Mouse (Mus musculus) embryonic facial prominence, embryonic 10.5 days (tissue): Measurements from ENCODE around the gene Atp5d. TPM values are rescaled to one million over a fixed set of nuclear protein-coding genes. Genes with fewer than 3 reads are reported as not detected.

Experiments
- DNase-seq: peaks from one replicate; pipeline ENCODE4 v3.0.0-alpha.2; 2017; ENCODE audit warnings: low spot score
- H3K27ac ChIP-seq: fragments of 300-500 bp; sonication (generic); replicated peaks from 2 replicates; pipeline ENCODE4 v1.5.1; 2016; ENCODE audit warnings: mild to moderate bottlenecking
- H3K27me3 ChIP-seq: fragments of 300-500 bp; sonication (generic); replicated peaks from 2 replicates; pipeline ENCODE4 v1.6.1; 2016; ENCODE audit warnings: low read depth, mild to moderate bottlenecking; ENCODE audit not compliant: poor library complexity, severe bottlenecking
- H3K36me3 ChIP-seq: fragments of 300-500 bp; sonication (generic); replicated peaks from 2 replicates; pipeline ENCODE4 v1.6.1; 2016; ENCODE audit warnings: mild to moderate bottlenecking, moderate library complexity
- H3K4me1 ChIP-seq: fragments of 300-500 bp; sonication (generic); 2 replicates; pipeline ENCODE4 v1.6.1; 2016
- H3K4me3 ChIP-seq: fragments of 300-500 bp; sonication (generic); 2 replicates; pipeline ENCODE4 v1.5.1; 2016; ENCODE audit warnings: mild to moderate bottlenecking, moderate library complexity
- H3K9me3 ChIP-seq: fragments of 300-500 bp; sonication (generic); 2 replicates; pipeline ENCODE4 v1.6.1; 2016; ENCODE audit warnings: mild to moderate bottlenecking
- WGBS: fragments of 180-500 bp; shearing (Covaris S2); methylation state at CpG from one replicate; pipeline ENCODE4 v1.1.7; 2016; 5-methylcytosine and 5-hydroxymethylcytosine counted together
- polyA plus RNA-seq: library from polyadenylated mRNA; unstranded; fragments of >200 nt; fragmentation: Nextera tagmentation; extraction: Ambion mirVana; gene quantifications from 2 replicates; pipeline ENCODE4 v1.2.1, GENCODE M21; 2016

The Atp5d gene
- polyA plus RNA-seq, 1 experiment from 2014 or later = 493 TPM

- Histone ChIP-seq H3K27me3 (no peaks in the 10 kb centered on the region), H3K36me3 (peaks cover 84% of the 10 kb centered on the region), H3K4me3 (peak overlapping the region; percentile 99), H3K4me1 (peaks cover 73% of the 10 kb centered on the region), H3K9me3 (no peaks in the 10 kb centered on the region), H3K27ac (peak overlapping the region; percentile 100)
- WGBS = 45% methylated on average over 3 of the region's 3 CpGs
- DNase-seq = no peak
Measured at GRCm38 (mm10) chr10:80152873-80153260, 14.4 kb downstream of the Atp5d start.

- H3K4me1 ChIP-seq = peaks cover 77% of the 10 kb centered on the region
- peak overlapping the region; percentile 99 for H3K4me3 ChIP-seq
- H3K27ac ChIP-seq = peak overlapping the region; percentile 100
- H3K9me3 ChIP-seq = no peaks in the 10 kb centered on the region
- DNase-seq = no peak
- H3K36me3 ChIP-seq = peaks cover 92% of the 10 kb centered on the region
- H3K27me3 ChIP-seq = no peaks in the 10 kb centered on the region
- WGBS = 85% methylated on average over 19 of the region's 19 CpGs
Measured at GRCm38 (mm10) chr10:80153713-80154112, 15.3 kb downstream of the Atp5d start.

- 88% methylated on average over 7 of the region's 7 CpGs for WGBS
- Histone ChIP-seq H3K36me3 (peaks cover 93% of the 10 kb centered on the region), H3K4me1 (peaks cover 81% of the 10 kb centered on the region), H3K9me3 (no peaks in the 10 kb centered on the region), H3K27me3 (no peaks in the 10 kb centered on the region), H3K4me3 (peak overlapping the region; percentile 99), H3K27ac (no peak overlapping the region; the same call in 1 of the 2 replicates)
- no peak for DNase-seq
Measured at GRCm38 (mm10) chr10:80154384-80154783, 16.0 kb downstream of the Atp5d start.

- Histone ChIP-seq H3K4me1 (peaks cover 90% of the 10 kb centered on the region), H3K27ac (peak overlapping the region; percentile 15; the same call in 1 of the 2 replicates), H3K9me3 (no peaks in the 10 kb centered on the region), H3K36me3 (peaks cover 84% of the 10 kb centered on the region), H3K27me3 (no peaks in the 10 kb centered on the region), H3K4me3 (peak overlapping the region; percentile 99)
- WGBS = 48% methylated on average over 1 of the region's 1 CpGs
- no peak for DNase-seq
Measured at GRCm38 (mm10) chr10:80155277-80155676, 16.8 kb downstream of the Atp5d start.

- H3K36me3 ChIP-seq = peaks cover 75% of the 10 kb centered on the region
- H3K27ac ChIP-seq = peak overlapping the region; percentile 57
- 86% methylated on average over 29 of the region's 29 CpGs for WGBS
- H3K4me3 ChIP-seq = peak overlapping the region; percentile 99
- no peak for DNase-seq
- peaks cover 99% of the 10 kb centered on the region for H3K4me1 ChIP-seq
- H3K27me3 ChIP-seq = no peaks in the 10 kb centered on the region
- H3K9me3 ChIP-seq = no peaks in the 10 kb centered on the region
Measured at GRCm38 (mm10) chr10:80156002-80156751, 17.7 kb downstream of the Atp5d start.

GRCm38 (mm10) chr10:80156752-80157053 is 18.3 kb downstream of the Atp5d start:
- no peaks in the 10 kb centered on the region for H3K27me3 ChIP-seq
- H3K27ac ChIP-seq = no peak overlapping the region; the same call in 1 of the 2 replicates

GRCm38 (mm10) chr10:80157141-80157929 is 18.9 kb downstream of the Atp5d start:
- Histone ChIP-seq H3K27ac (peak overlapping the region; percentile 61; the same call in 1 of the 2 replicates), H3K27me3 (no peaks in the 10 kb centered on the region), H3K9me3 (no peaks in the 10 kb centered on the region), H3K36me3 (peaks cover 64% of the 10 kb centered on the region), H3K4me3 (peak overlapping the region; percentile 99), H3K4me1 (peaks cover 100% of the 10 kb centered on the region)
- no peak for DNase-seq
- 65% methylated on average over 15 of the region's 15 CpGs for WGBS

More at GRCm38 (mm10) chr10:80156752-80157053, 18.3 kb downstream of the Atp5d start:
- H3K4me3 ChIP-seq = peak overlapping the region; percentile 99
- H3K4me1 ChIP-seq = peaks cover 100% of the 10 kb centered on the region
- H3K9me3 ChIP-seq = no peaks in the 10 kb centered on the region
- peaks cover 70% of the 10 kb centered on the region for H3K36me3 ChIP-seq
- 60% methylated on average over 7 of the region's 7 CpGs for WGBS
- DNase-seq = no peak

- peak overlapping the region; percentile 94 for H3K27ac ChIP-seq
- H3K4me3 ChIP-seq = peak overlapping the region; percentile 59
- DNase-seq = peak; percentile 76
- H3K9me3 ChIP-seq = no peaks in the 10 kb centered on the region
- no peaks in the 10 kb centered on the region for H3K27me3 ChIP-seq
- peaks cover 100% of the 10 kb centered on the region for H3K4me1 ChIP-seq
- WGBS = 13% methylated on average over 18 of the region's 18 CpGs
- H3K36me3 ChIP-seq = peaks cover 53% of the 10 kb centered on the region
Measured at GRCm38 (mm10) chr10:80158307-80158986, 20.0 kb downstream of the Atp5d start.

GRCm38 (mm10) chr10:80159021-80159560 is 20.7 kb downstream of the Atp5d start:
- peaks cover 46% of the 10 kb centered on the region for H3K36me3 ChIP-seq
- no peaks in the 10 kb centered on the region for H3K9me3 ChIP-seq
- peak overlapping the region; percentile 59 for H3K4me3 ChIP-seq
- peak overlapping the region; percentile 94 for H3K27ac ChIP-seq
- H3K4me1 ChIP-seq = peaks cover 99% of the 10 kb centered on the region
- H3K27me3 ChIP-seq = no peaks in the 10 kb centered on the region
- DNase-seq = peak; percentile 73
- 7% methylated on average over 12 of the region's 12 CpGs for WGBS

GRCm38 (mm10) chr10:80159561-80160454 is 21.4 kb downstream of the Atp5d start:
- peaks cover 99% of the 10 kb centered on the region for H3K4me1 ChIP-seq
- H3K9me3 ChIP-seq = no peaks in the 10 kb centered on the region
- peak overlapping the region; percentile 59 for H3K4me3 ChIP-seq
- peak overlapping the region; percentile 94 for H3K27ac ChIP-seq
- no peaks in the 10 kb centered on the region for H3K27me3 ChIP-seq
- peaks cover 39% of the 10 kb centered on the region for H3K36me3 ChIP-seq
- under 1% methylated on average over 55 of the region's 55 CpGs for WGBS
- DNase-seq = peak; percentile 97

GRCm38 (mm10) chr10:80160455-80161371 is 22.3 kb downstream of the Atp5d start:
- H3K4me1 ChIP-seq = peaks cover 99% of the 10 kb centered on the region
- 1% methylated on average over 33 of the region's 33 CpGs for WGBS
- H3K9me3 ChIP-seq = no peaks in the 10 kb centered on the region

More at GRCm38 (mm10) chr10:80160455-80161371, 22.3 kb downstream of the Atp5d start:
- Histone ChIP-seq H3K27ac (peak overlapping the region; percentile 94), H3K4me3 (peak overlapping the region; percentile 59), H3K27me3 (no peaks in the 10 kb centered on the region), H3K36me3 (peaks cover 30% of the 10 kb centered on the region)
- DNase-seq = peak; percentile 83
